In genomic region chr2:30356906-30357305, GRCm38 (mm10) we compare ENCODE assay signal across 9 mouse cellular contexts. TPM values are rescaled to one million over a fixed set of nuclear protein-coding genes. Genes with fewer than 3 reads are reported as not detected.
DNase-seq lines count a peak whose midpoint lies in the region; ATAC-seq and TF ChIP-seq lines count a peak whose summit lies in the region.
"Had no signal": no experiment of that assay in that cellular context is flagged by ENCODE, and none has a peak within 500 bp of the region (broad histone marks: within the 10 kb centered on the region; RNA-seq: fewer than 3 reads in every experiment).

No protein-coding gene starts in this region.

- H3K27me3 ChIP-seq in heart, postnatal 0 days (ENCODE audit: control insufficient read depth, insufficient read depth, low read length), result no peaks in the 10 kb centered on the region
- H3K27me3 ChIP-seq in midbrain, embryonic 12.5 days, result no peaks in the 10 kb centered on the region
- H3K27me3 ChIP-seq in midbrain, postnatal 0 days (ENCODE audit: insufficient read depth, low read length), result no peaks in the 10 kb centered on the region

- no peak overlapping the region for H3K4me3 ChIP-seq in heart, postnatal 0 days (ENCODE audit: low read depth, low read length)
- no peak overlapping the region for H3K4me3 ChIP-seq in midbrain, embryonic 12.5 days
- no peak overlapping the region for H3K4me3 ChIP-seq in midbrain, postnatal 0 days (ENCODE audit: low read depth, low read length)
- H3K4me3 ChIP-seq in olfactory bulb, adult 2 months (ENCODE audit: insufficient read depth, low read depth, low read length), result peak overlapping the region; percentile 65

- no peak for TF ChIP-seq CTCF in heart, postnatal 0 days (IDR thresholded peaks at IDR 0.05; ENCODE audit: low read depth)
- TF ChIP-seq CTCF in midbrain, postnatal 0 days (IDR thresholded peaks at IDR 0.05), result no peak
- TF ChIP-seq CTCF in olfactory bulb, adult 2 months (IDR thresholded peaks at IDR 0.05; ENCODE audit: insufficient read depth, low read depth, low read length), result no peak

- peaks cover 32% of the 10 kb centered on the region for H3K36me3 ChIP-seq in heart, postnatal 0 days (replicated peaks; ENCODE audit: control insufficient read depth, insufficient read depth, low read length)
- peaks cover 29% of the 10 kb centered on the region for H3K36me3 ChIP-seq in midbrain, embryonic 12.5 days
- peaks cover 19% of the 10 kb centered on the region for H3K36me3 ChIP-seq in midbrain, postnatal 0 days (ENCODE audit: insufficient read depth, low read length)

- TF ChIP-seq EP300 in heart, postnatal 0 days (IDR thresholded peaks at IDR 0.05; ENCODE audit: low read depth), result no peak

- H3K9ac ChIP-seq in heart, postnatal 0 days (replicated peaks; ENCODE audit: low read depth, low read length), result no peak overlapping the region; the same call in 1 of the 2 replicates
- H3K9ac ChIP-seq in midbrain, embryonic 12.5 days (replicated peaks), result peak overlapping the region; percentile 80; the same call in 1 of the 2 replicates
- H3K9ac ChIP-seq in midbrain, postnatal 0 days (replicated peaks; ENCODE audit: low read length, poor library complexity, severe bottlenecking), result no peak overlapping the region; the same call in 1 of the 2 replicates

- 46% methylated on average over 9 of the region's 9 CpGs for WGBS in heart, postnatal 0 days
- WGBS in midbrain, embryonic 12.5 days, result 69% methylated on average over 9 of the region's 9 CpGs
- WGBS in midbrain, postnatal 0 days, result 65% methylated on average over 9 of the region's 9 CpGs
- 57% methylated on average over 9 of the region's 9 CpGs for WGBS in olfactory bulb, adult 2 months

- no peaks in the 10 kb centered on the region for H3K9me3 ChIP-seq in heart, postnatal 0 days (replicated peaks; ENCODE audit: control insufficient read depth, low read length)
- no peaks in the 10 kb centered on the region for H3K9me3 ChIP-seq in midbrain, embryonic 12.5 days
- H3K9me3 ChIP-seq in midbrain, postnatal 0 days (ENCODE audit: low read length), result no peaks in the 10 kb centered on the region

- no peak overlapping the region for H3K4me2 ChIP-seq in heart, postnatal 0 days (ENCODE audit: low read depth, low read length)
- 0 out of 2 replicates have a peak overlapping the region, but pooled peaks have one; percentile 3 for H3K4me2 ChIP-seq in midbrain, embryonic 12.5 days (replicated peaks)
- no peak overlapping the region for H3K4me2 ChIP-seq in midbrain, postnatal 0 days (ENCODE audit: low read depth, low read length, poor library complexity, severe bottlenecking)

- peak overlapping the region; percentile 84; the same call in 1 of the 2 replicates for H3K27ac ChIP-seq in heart, postnatal 0 days (ENCODE audit: low read depth)
- H3K27ac ChIP-seq in midbrain, embryonic 12.5 days (replicated peaks), result no peak overlapping the region
- no peak overlapping the region for H3K27ac ChIP-seq in midbrain, postnatal 0 days (ENCODE audit: low read depth, low read length)
- peak overlapping the region; percentile 90 for H3K27ac ChIP-seq in olfactory bulb, adult 2 months (ENCODE audit: insufficient read depth, low read depth, low read length)

- TF ChIP-seq POLR2A in olfactory bulb, adult 2 months (IDR thresholded peaks at IDR 0.05; ENCODE audit: insufficient read depth, low read depth, low read length), result no peak

- DNase-seq in cerebellum, adult 9-11 months, result peak; percentile 62
- DNase-seq in cerebellum, adult 18-20 months, result no peak
- DNase-seq in heart, postnatal 0 days (ENCODE audit: low spot score), result no peak
- no peak for DNase-seq in heart, postnatal 36 days
- DNase-seq in midbrain, postnatal 0 days (ENCODE audit: low spot score), result no peak
- DNase-seq in retina, embryonic 14.5 days (ENCODE audit: low spot score), result no peak
- DNase-seq: B cell, adult 2 months had no signal

- peaks cover 26% of the 10 kb centered on the region for H3K4me1 ChIP-seq in heart, postnatal 0 days (ENCODE audit: control insufficient read depth, insufficient read depth)
- peaks cover 16% of the 10 kb centered on the region for H3K4me1 ChIP-seq in midbrain, embryonic 12.5 days
- H3K4me1 ChIP-seq in midbrain, postnatal 0 days (ENCODE audit: insufficient read depth, low read length), result peaks cover 10% of the 10 kb centered on the region
- H3K4me1 ChIP-seq in olfactory bulb, adult 2 months (ENCODE audit: control insufficient read depth, insufficient read depth, low read length), result peaks cover 42% of the 10 kb centered on the region

- intact Hi-C loops in heart, postnatal 36 days (cut with DNase I), result no loop called here

- ATAC-seq in heart, postnatal 0 days (ENCODE audit: insufficient read depth, low read depth), result no peak
- ATAC-seq in midbrain, embryonic 12.5 days (ENCODE audit: low FRiP score, low read depth), result no peak
- ATAC-seq in midbrain, postnatal 0 days (ENCODE audit: low FRiP score), result no peak

RNA-seq across cellular contexts. Expression of gene Sh3glb2, which starts 2.2 kb away (rescaled TPM):
- total RNA-seq in heart, postnatal 0 days (2014; rRNA removed; ENCODE audit: low replicate concordance), result 204 and 234 TPM in 2 replicates
- polyA plus RNA-seq in heart, postnatal 0 days (2015; fragmentation: Nextera tagmentation; extraction: Ambion mirVana), result 89.5 and 93.8 TPM in 2 replicates
- total RNA-seq in heart, postnatal 36 days (2021), result 10 to 100 TPM; 41.9 to 43.1 TPM
- 101 and 102 TPM in 2 replicates for polyA plus RNA-seq in midbrain, embryonic 12.5 days (2016; fragmentation: Nextera tagmentation; extraction: Ambion mirVana)
- 375 and 403 TPM in 2 replicates for total RNA-seq in midbrain, postnatal 0 days (2014; rRNA removed)
- 185 and 199 TPM in 2 replicates for polyA plus RNA-seq in midbrain, postnatal 0 days (2015; fragmentation: Nextera tagmentation; extraction: Ambion mirVana)
- 562 TPM in 1 of 2 replicates, not detected in the other for polyA plus RNA-seq in olfactory bulb, adult 2 months (2012; ENCODE audit: insufficient read depth, insufficient read length, low replicate concordance, missing spikeins)

RNA-seq across cellular contexts. Expression of gene Miga2, which starts 7.1 kb away (rescaled TPM):
- 82.6 and 105 TPM in 2 replicates for total RNA-seq in heart, postnatal 0 days (2014; rRNA removed; ENCODE audit: low replicate concordance)
- polyA plus RNA-seq in heart, postnatal 0 days (2015; fragmentation: Nextera tagmentation; extraction: Ambion mirVana), result 31.9 and 32.6 TPM in 2 replicates
- total RNA-seq in heart, postnatal 36 days (2021), result 10 to 100 TPM; 62.9 to 69.4 TPM
- 28.8 and 30.4 TPM in 2 replicates for polyA plus RNA-seq in midbrain, embryonic 12.5 days (2016; fragmentation: Nextera tagmentation; extraction: Ambion mirVana)
- 64.2 and 72.3 TPM in 2 replicates for total RNA-seq in midbrain, postnatal 0 days (2014; rRNA removed)
- polyA plus RNA-seq in midbrain, postnatal 0 days (2015; fragmentation: Nextera tagmentation; extraction: Ambion mirVana), result 28.7 and 34.8 TPM in 2 replicates
- not detected in 2 replicates for polyA plus RNA-seq in olfactory bulb, adult 2 months (2012; ENCODE audit: insufficient read depth, insufficient read length, low replicate concordance, missing spikeins)

RNA-seq across cellular contexts. Expression of gene Dolpp1, which starts 35.1 kb away (rescaled TPM):
- total RNA-seq in heart, postnatal 0 days (2014; rRNA removed; ENCODE audit: low replicate concordance), result 40.6 and 56.4 TPM in 2 replicates
- 14.4 and 15.0 TPM in 2 replicates for polyA plus RNA-seq in heart, postnatal 0 days (2015; fragmentation: Nextera tagmentation; extraction: Ambion mirVana)
- total RNA-seq in heart, postnatal 36 days (2021), result 1 to 10 TPM; 7.6 to 8.8 TPM
- 51.2 and 52.3 TPM in 2 replicates for polyA plus RNA-seq in midbrain, embryonic 12.5 days (2016; fragmentation: Nextera tagmentation; extraction: Ambion mirVana)
- total RNA-seq in midbrain, postnatal 0 days (2014; rRNA removed), result 96.2 and 103 TPM in 2 replicates
- 56.6 and 59.7 TPM in 2 replicates for polyA plus RNA-seq in midbrain, postnatal 0 days (2015; fragmentation: Nextera tagmentation; extraction: Ambion mirVana)
- polyA plus RNA-seq in olfactory bulb, adult 2 months (2012; ENCODE audit: insufficient read depth, insufficient read length, low replicate concordance, missing spikeins), result not detected in 2 replicates

RNA-seq across cellular contexts. Expression of gene Crat, which starts 58.7 kb away (rescaled TPM):
- 351 and 413 TPM in 2 replicates for total RNA-seq in heart, postnatal 0 days (2014; rRNA removed; ENCODE audit: low replicate concordance)
- polyA plus RNA-seq in heart, postnatal 0 days (2015; fragmentation: Nextera tagmentation; extraction: Ambion mirVana), result 263 and 266 TPM in 2 replicates
- total RNA-seq in heart, postnatal 36 days (2021), result 100 to 1,000 TPM; 496 to 534 TPM
- polyA plus RNA-seq in midbrain, embryonic 12.5 days (2016; fragmentation: Nextera tagmentation; extraction: Ambion mirVana), result 20.4 and 22.6 TPM in 2 replicates
- 32.6 and 38.0 TPM in 2 replicates for total RNA-seq in midbrain, postnatal 0 days (2014; rRNA removed)
- polyA plus RNA-seq in midbrain, postnatal 0 days (2015; fragmentation: Nextera tagmentation; extraction: Ambion mirVana), result 24.9 and 27.4 TPM in 2 replicates
- not detected in 2 replicates for polyA plus RNA-seq in olfactory bulb, adult 2 months (2012; ENCODE audit: insufficient read depth, insufficient read length, low replicate concordance, missing spikeins)

RNA-seq across cellular contexts. Expression of gene Ptpa, which starts 58.9 kb away (rescaled TPM):
- total RNA-seq in heart, postnatal 0 days (2014; rRNA removed; ENCODE audit: low replicate concordance), result 109 and 112 TPM in 2 replicates
- polyA plus RNA-seq in heart, postnatal 0 days (2015; fragmentation: Nextera tagmentation; extraction: Ambion mirVana), result 92.4 TPM in 2 replicates
- total RNA-seq in heart, postnatal 36 days (2021), result 10 to 100 TPM; 82.9 to 85.1 TPM
- polyA plus RNA-seq in midbrain, embryonic 12.5 days (2016; fragmentation: Nextera tagmentation; extraction: Ambion mirVana), result 128 and 129 TPM in 2 replicates
- total RNA-seq in midbrain, postnatal 0 days (2014; rRNA removed), result 139 and 147 TPM in 2 replicates
- 138 and 141 TPM in 2 replicates for polyA plus RNA-seq in midbrain, postnatal 0 days (2015; fragmentation: Nextera tagmentation; extraction: Ambion mirVana)
- polyA plus RNA-seq in olfactory bulb, adult 2 months (2012; ENCODE audit: insufficient read depth, insufficient read length, low replicate concordance, missing spikeins), result not detected in 2 replicates

Comparison
In these comparisons a context has a peak if more than half of its experiments do, and no peak if none do; other contexts are left out.
1. H3K27ac ChIP-seq: peak in heart, postnatal 0 days (single experiment) and olfactory bulb, adult 2 months (single experiment); none in midbrain, embryonic 12.5 days (single experiment) and midbrain, postnatal 0 days (single experiment).
2. RNA of gene Dolpp1, which starts 35.1 kb away (polyA plus RNA-seq): 56.6 to 59.7 TPM in midbrain, postnatal 0 days, 51.2 to 52.3 TPM in midbrain, embryonic 12.5 days and 14.4 to 15.0 TPM in heart, postnatal 0 days; not detected in olfactory bulb, adult 2 months; every median in the first group is over 10 times any median in the second.